30 mouse cellular contexts compared by ENCODE assay signal in the genomic region with DNA sequence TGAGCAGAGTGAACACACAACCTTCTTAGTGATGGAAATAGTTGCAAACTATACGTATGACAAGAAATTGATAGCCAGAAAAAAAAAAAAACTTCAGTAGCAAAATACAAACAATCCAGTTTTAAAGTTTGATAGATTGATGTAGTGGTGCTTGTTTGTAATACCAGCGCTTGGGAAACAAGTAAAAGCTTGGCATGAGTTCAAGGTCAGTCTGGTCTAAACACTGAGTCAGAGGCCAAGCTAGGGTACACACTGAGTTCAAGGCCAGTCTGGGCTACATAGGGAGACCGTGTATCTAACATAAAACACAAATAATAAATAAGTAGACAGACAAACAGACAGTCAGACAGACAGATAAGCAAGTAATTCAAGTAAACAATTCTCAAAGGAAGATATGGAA.
"Had no signal": no experiment of that assay in that cellular context is flagged by ENCODE, and none has a peak within 500 bp of the region (broad histone marks: within the 10 kb centered on the region; RNA-seq: fewer than 3 reads in every experiment).

No protein-coding gene starts in this region.

- H3K27ac ChIP-seq: heart, embryonic 13.5 days; heart, embryonic 15.5 days; hindbrain, embryonic 10.5 days; hindbrain, embryonic 12.5 days; hindbrain, embryonic 13.5 days; hindbrain, embryonic 14.5 days; hindbrain, embryonic 15.5 days; hindbrain, postnatal 0 days; intestine, embryonic 15.5 days; kidney, embryonic 15.5 days; kidney, postnatal 0 days; layer of hippocampus, adult 2 months; left cerebral cortex, adult 2 months had no signal

- DNase-seq: heart, postnatal 14 days; heart, postnatal 36 days; heart, postnatal 4 days; kidney, adult 11 months; kidney, adult 18-20 months; kidney, adult 8-10 months; kidney, postnatal 10 days; kidney, postnatal 14 days; kidney, postnatal 25 days; kidney, postnatal 4 days; layer of hippocampus, adult 9-11 months; layer of hippocampus, postnatal 36 days had no signal

- H3K27me3 ChIP-seq: heart, embryonic 12.5 days; heart, embryonic 15.5 days; intestine, embryonic 15.5 days had no signal

- H3K36me3 ChIP-seq: heart, embryonic 12.5 days; heart, embryonic 13.5 days; heart, embryonic 15.5 days; hindbrain, embryonic 10.5 days; hindbrain, embryonic 12.5 days; hindbrain, embryonic 13.5 days; hindbrain, embryonic 15.5 days; intestine, embryonic 15.5 days; kidney, embryonic 15.5 days had no signal

- ATAC-seq: hindbrain, embryonic 16.5 days; hindbrain, postnatal 0 days; inflammation-experienced regulatory T-cells, adult 6 months; intestine, embryonic 15.5 days; intestine, embryonic 16.5 days; intestine, postnatal 0 days had no signal

- H3K4me1 ChIP-seq: heart, embryonic 12.5 days; heart, embryonic 13.5 days; heart, embryonic 15.5 days; hindbrain, embryonic 10.5 days; hindbrain, embryonic 12.5 days; hindbrain, embryonic 13.5 days; hindbrain, embryonic 15.5 days; intestine, embryonic 15.5 days; kidney, embryonic 15.5 days had no signal

- H3K9me3 ChIP-seq: heart, embryonic 12.5 days; heart, embryonic 13.5 days; heart, embryonic 15.5 days; hindbrain, embryonic 10.5 days; hindbrain, embryonic 12.5 days; hindbrain, embryonic 13.5 days; hindbrain, embryonic 15.5 days; intestine, embryonic 15.5 days; kidney, embryonic 15.5 days had no signal

- H3K9ac ChIP-seq: heart, embryonic 12.5 days; heart, embryonic 13.5 days; heart, embryonic 15.5 days; hindbrain, embryonic 12.5 days; hindbrain, embryonic 13.5 days; hindbrain, embryonic 14.5 days; hindbrain, embryonic 15.5 days; intestine, embryonic 15.5 days; kidney, embryonic 15.5 days had no signal

- H3K4me3 ChIP-seq: heart, embryonic 12.5 days; heart, embryonic 13.5 days; heart, embryonic 15.5 days; hindbrain, embryonic 10.5 days; hindbrain, embryonic 12.5 days; hindbrain, embryonic 13.5 days; hindbrain, embryonic 15.5 days; intestine, embryonic 15.5 days; kidney, embryonic 15.5 days; layer of hippocampus, adult 2 months; left cerebral cortex, adult 2 months had no signal

- H3K4me2 ChIP-seq: heart, embryonic 12.5 days; heart, embryonic 13.5 days; heart, embryonic 15.5 days; hindbrain, embryonic 12.5 days; hindbrain, embryonic 13.5 days; hindbrain, embryonic 14.5 days; hindbrain, embryonic 15.5 days; intestine, embryonic 15.5 days; kidney, embryonic 15.5 days had no signal
